Mouse (Mus musculus) hindbrain, embryonic 15.5 days (tissue): ENCODE data around the gene Patj. TPM values are rescaled to one million over a fixed set of nuclear protein-coding genes. Genes with fewer than 3 reads are reported as not detected.

ENCODE experiments used
- ATAC-seq: fragments of 200-750 bp; cut with Nextera tagmentation; 2 replicates; pipeline ENCODE4 v1.8.0; 2017; ENCODE audit warnings: low read depth, moderate number of reproducible peaks, moderate TSS enrichment; ENCODE audit not compliant: low FRiP score
- H3K27ac ChIP-seq: fragments of 300-500 bp; sonication (generic); replicated peaks from 2 replicates; pipeline ENCODE4 v1.5.1; 2015; ENCODE audit warnings: mild to moderate bottlenecking, inconsistent platforms
- H3K27me3 ChIP-seq: fragments of 300-500 bp; sonication (generic); 2 replicates; pipeline ENCODE4 v1.6.1; 2015; ENCODE audit warnings: control low read depth, inconsistent platforms
- H3K36me3 ChIP-seq: fragments of 300-500 bp; sonication (generic); 2 replicates; pipeline ENCODE4 v1.6.1; 2015; ENCODE audit warnings: control low read depth, inconsistent platforms
- H3K4me1 ChIP-seq: fragments of 300-500 bp; sonication (generic); replicated peaks from 2 replicates; pipeline ENCODE4 v1.6.1; 2015; ENCODE audit warnings: control low read depth, inconsistent platforms
- H3K4me2 ChIP-seq: fragments of 300-500 bp; sonication (generic); 2 replicates; pipeline ENCODE4 v1.6.1; 2015; ENCODE audit warnings: moderate library complexity, mild to moderate bottlenecking, inconsistent platforms
- H3K4me3 ChIP-seq: fragments of 300-500 bp; sonication (generic); 2 replicates; pipeline ENCODE4 v1.5.1; 2015; ENCODE audit warnings: mild to moderate bottlenecking, inconsistent platforms
- H3K9ac ChIP-seq: fragments of 300-500 bp; sonication (generic); 2 replicates; pipeline ENCODE4 v1.6.1; 2015; ENCODE audit warnings: inconsistent platforms
- H3K9me3 ChIP-seq: fragments of 300-500 bp; sonication (generic); 2 replicates; pipeline ENCODE4 v1.6.1; 2016; ENCODE audit warnings: control low read depth, inconsistent platforms
- WGBS: fragments of 180-500 bp; shearing (Covaris S2); methylation state at CpG from one replicate; pipeline ENCODE4 v1.1.7; 2015; 5-methylcytosine and 5-hydroxymethylcytosine counted together
- polyA plus RNA-seq: library from polyadenylated mRNA; unstranded; fragments of >200 nt; fragmentation: Nextera tagmentation; extraction: Ambion mirVana; gene quantifications from 2 replicates; pipeline ENCODE4 v1.2.1, GENCODE M21; 2015

Gene Patj
- polyA plus RNA-seq, 1 experiment from 2014 or later: 10.8 TPM

DNA sequence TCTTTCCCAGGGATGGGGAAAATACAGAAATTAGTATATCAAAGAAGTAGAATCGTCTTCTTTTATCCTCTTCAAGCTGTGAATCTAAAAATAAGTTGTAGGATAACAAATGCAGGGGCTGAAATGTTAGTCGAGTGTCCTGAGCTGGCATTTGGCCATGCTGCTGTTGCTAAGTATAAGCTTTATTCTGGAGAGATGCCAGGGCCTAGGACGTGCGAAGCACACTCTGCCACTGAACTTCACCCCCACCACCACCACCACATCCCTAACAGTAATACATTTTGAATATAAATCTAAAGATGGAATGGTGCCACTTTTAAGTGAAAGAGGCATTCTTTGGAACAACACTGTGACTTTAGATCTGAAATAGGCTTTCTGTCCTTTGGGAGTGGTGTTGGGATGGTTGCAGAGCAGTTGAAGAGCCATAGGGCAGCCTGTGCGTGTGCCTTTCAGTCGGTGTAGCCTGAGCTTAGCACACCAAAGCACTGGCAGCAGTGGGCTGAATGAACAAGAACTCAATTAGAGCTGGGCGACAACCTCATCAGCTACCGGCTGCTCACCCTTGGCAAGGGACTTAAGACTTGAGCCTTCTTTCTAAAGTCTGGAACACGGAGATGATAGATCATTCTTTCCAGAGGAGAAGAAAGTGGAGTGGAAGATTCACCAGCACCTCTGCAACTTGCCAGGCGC, 168.1 kb downstream of the Patj start:
- ATAC-seq: peak; percentile 44; the same call in 1 of the 2 replicates
- Histone ChIP-seq H3K9ac (no peak overlapping the region), H3K4me2 (no peak overlapping the region), H3K4me3 (no peak overlapping the region), H3K36me3 (no peaks in the 10 kb centered on the region), H3K27me3 (no peaks in the 10 kb centered on the region), H3K4me1 (peaks cover 21% of the 10 kb centered on the region), H3K9me3 (no peaks in the 10 kb centered on the region), H3K27ac (no peak overlapping the region)
- 55% methylated on average over 10 of the region's 10 CpGs for WGBS

GRCm38 (mm10) chr4:98564196-98564865, 168.7 kb downstream of the Patj start:
- Histone ChIP-seq H3K36me3 (no peaks in the 10 kb centered on the region), H3K4me1 (peaks cover 21% of the 10 kb centered on the region), H3K4me2 (no peak overlapping the region), H3K9me3 (no peaks in the 10 kb centered on the region), H3K27me3 (no peaks in the 10 kb centered on the region), H3K9ac (no peak overlapping the region), H3K27ac (no peak overlapping the region), H3K4me3 (no peak overlapping the region)
- whole genome bisulfite sequencing: 90% methylated on average over 6 of the region's 6 CpGs
- ATAC-seq: no peak

- Histone ChIP-seq H3K4me3 (no peak overlapping the region), H3K4me2 (no peak overlapping the region), H3K9ac (no peak overlapping the region), H3K27me3 (no peaks in the 10 kb centered on the region), H3K4me1 (peaks cover 6% of the 10 kb centered on the region; the same call in 1 of the 2 replicates), H3K9me3 (no peaks in the 10 kb centered on the region), H3K27ac (no peak overlapping the region), H3K36me3 (no peaks in the 10 kb centered on the region)
- ATAC-seq: no peak
- 87% methylated on average over 6 of the region's 6 CpGs for WGBS
Observed at GRCm38 (mm10) chr4:98566741-98567140, 171.2 kb downstream of the Patj start.

GRCm38 (mm10) chr4:98567457-98567856, 171.9 kb downstream of the Patj start:
- Histone ChIP-seq H3K9ac (no peak overlapping the region), H3K9me3 (no peaks in the 10 kb centered on the region), H3K4me1 (peaks cover 6% of the 10 kb centered on the region; the same call in 1 of the 2 replicates), H3K27me3 (no peaks in the 10 kb centered on the region), H3K4me3 (no peak overlapping the region), H3K36me3 (no peaks in the 10 kb centered on the region), H3K4me2 (no peak overlapping the region), H3K27ac (no peak overlapping the region)
- ATAC-seq: no peak
- WGBS: 91% methylated on average over 9 of the region's 9 CpGs

- WGBS: 56% methylated on average over 4 of the region's 4 CpGs
- H3K27ac ChIP-seq: no peak overlapping the region
- H3K4me1 ChIP-seq: no peaks in the 10 kb centered on the region
- no peaks in the 10 kb centered on the region for H3K27me3 ChIP-seq
- no peak overlapping the region for H3K9ac ChIP-seq
- no peak for ATAC-seq
- H3K36me3 ChIP-seq: no peaks in the 10 kb centered on the region
- no peak overlapping the region for H3K4me3 ChIP-seq
- no peaks in the 10 kb centered on the region for H3K9me3 ChIP-seq
- no peak overlapping the region for H3K4me2 ChIP-seq
Observed at GRCm38 (mm10) chr4:98569904-98570303, 174.3 kb downstream of the Patj start.

GRCm38 (mm10) chr4:98577275-98577674, 181.7 kb downstream of the Patj start:
- no peak for ATAC-seq
- Histone ChIP-seq H3K9me3 (no peaks in the 10 kb centered on the region), H3K27ac (peak overlapping the region; percentile 55; the same call in 1 of the 2 replicates), H3K4me1 (peaks cover 13% of the 10 kb centered on the region), H3K4me2 (no peak overlapping the region), H3K36me3 (no peaks in the 10 kb centered on the region), H3K4me3 (no peak overlapping the region), H3K27me3 (no peaks in the 10 kb centered on the region), H3K9ac (no peak overlapping the region)

DNA sequence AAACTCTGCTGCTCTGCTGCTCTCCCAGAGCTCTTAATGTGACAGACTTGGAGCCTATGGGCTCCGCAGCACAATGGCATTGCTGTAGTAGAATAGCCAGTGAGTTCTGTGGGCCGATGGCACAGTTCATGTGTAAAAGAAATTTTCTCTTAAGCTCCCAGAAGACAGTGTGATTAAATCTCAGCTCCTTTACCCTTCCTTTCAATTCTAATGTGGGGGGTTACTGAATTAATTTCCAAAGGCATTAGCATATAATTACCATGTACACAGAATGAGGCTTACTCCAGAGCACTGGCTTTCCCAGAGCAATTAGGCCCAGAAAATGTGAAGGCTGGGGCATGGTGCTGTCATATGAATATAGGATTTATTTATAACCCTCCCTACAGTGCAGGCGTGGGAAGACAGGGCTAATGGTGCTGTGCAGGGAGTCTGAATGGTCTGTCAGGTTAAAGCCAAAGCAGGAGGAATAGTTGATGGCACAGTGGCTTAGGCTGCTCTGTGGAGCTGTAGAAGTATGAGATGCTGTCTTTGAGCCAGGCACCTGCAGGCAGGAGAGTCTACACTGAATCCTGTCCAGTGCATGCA, 182.5 kb downstream of the Patj start:
- Histone ChIP-seq H3K4me2 (no peak overlapping the region), H3K27me3 (no peaks in the 10 kb centered on the region), H3K9ac (no peak overlapping the region), H3K9me3 (no peaks in the 10 kb centered on the region), H3K4me3 (no peak overlapping the region), H3K27ac (peak overlapping the region; percentile 55), H3K36me3 (no peaks in the 10 kb centered on the region), H3K4me1 (peaks cover 13% of the 10 kb centered on the region)
- 21% methylated on average over 3 of the region's 3 CpGs for WGBS
- peak; percentile 95 for ATAC-seq

DNA sequence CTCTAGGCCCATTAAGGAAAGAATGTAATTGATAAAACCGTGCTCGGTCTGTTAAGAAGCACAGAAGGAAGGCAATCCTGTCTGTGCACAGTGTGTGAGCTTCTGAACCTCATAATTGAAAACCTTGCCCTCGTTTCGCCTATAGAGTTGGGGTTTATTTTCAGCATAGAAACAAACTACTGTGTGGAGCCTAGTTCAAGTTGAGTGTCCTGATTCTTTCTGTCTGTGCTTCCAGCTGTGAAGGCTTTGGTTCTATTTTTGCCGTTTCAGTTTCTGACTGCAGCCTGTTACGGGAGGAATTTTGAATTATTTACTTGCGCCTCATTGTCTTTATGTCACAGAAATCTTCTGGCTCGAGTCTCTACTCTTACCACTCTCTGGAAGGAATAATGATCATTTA, 185.9 kb downstream of the Patj start:
- ATAC-seq: no peak
- no peak overlapping the region for H3K27ac ChIP-seq

GRCm38 (mm10) chr4:98584023-98584422, 188.4 kb downstream of the Patj start:
- WGBS: 81% methylated on average over 5 of the region's 5 CpGs
- no peak overlapping the region for H3K4me2 ChIP-seq
- H3K9me3 ChIP-seq: no peaks in the 10 kb centered on the region
- no peak overlapping the region for H3K4me3 ChIP-seq
- H3K9ac ChIP-seq: no peak overlapping the region
- no peak overlapping the region for H3K27ac ChIP-seq
- H3K27me3 ChIP-seq: no peaks in the 10 kb centered on the region
- no peak for ATAC-seq
- no peaks in the 10 kb centered on the region for H3K4me1 ChIP-seq
- H3K36me3 ChIP-seq: no peaks in the 10 kb centered on the region

More for the DNA sequence above, 185.9 kb downstream of the Patj start:
- 52% methylated on average over 8 of the region's 8 CpGs for WGBS
- H3K27me3 ChIP-seq: no peaks in the 10 kb centered on the region
- H3K9me3 ChIP-seq: no peaks in the 10 kb centered on the region
- H3K9ac ChIP-seq: no peak overlapping the region
- H3K36me3 ChIP-seq: no peaks in the 10 kb centered on the region
- no peak overlapping the region for H3K4me2 ChIP-seq
- no peak overlapping the region for H3K4me3 ChIP-seq
- H3K4me1 ChIP-seq: peaks cover 13% of the 10 kb centered on the region

DNA sequence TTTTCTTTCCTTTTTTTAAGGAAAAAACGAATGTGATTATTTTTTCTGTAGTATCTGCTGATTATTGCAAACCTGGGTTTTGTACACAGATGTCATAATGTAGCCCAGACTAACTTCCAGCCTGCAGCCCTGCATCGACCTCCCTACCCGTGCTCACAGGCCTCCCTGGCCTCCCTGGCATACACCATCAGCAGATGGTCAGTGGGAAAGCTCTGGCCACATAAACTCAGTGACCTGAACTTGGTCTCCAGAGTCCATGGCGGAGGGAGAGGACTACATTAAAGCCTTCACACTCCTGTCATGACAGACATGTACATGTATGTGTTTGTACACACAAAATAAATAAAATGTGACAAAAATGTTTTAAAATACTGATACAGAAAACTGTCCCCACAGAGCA, 190.7 kb downstream of the Patj start:
- Histone ChIP-seq H3K36me3 (no peaks in the 10 kb centered on the region), H3K4me1 (no peaks in the 10 kb centered on the region), H3K27me3 (no peaks in the 10 kb centered on the region), H3K9ac (no peak overlapping the region), H3K9me3 (no peaks in the 10 kb centered on the region), H3K4me2 (no peak overlapping the region), H3K4me3 (no peak overlapping the region), H3K27ac (no peak overlapping the region)
- ATAC-seq: no peak
- WGBS: 81% methylated on average over 4 of the region's 4 CpGs

- H3K4me1 ChIP-seq: no peaks in the 10 kb centered on the region
- H3K9me3 ChIP-seq: no peaks in the 10 kb centered on the region
- no peaks in the 10 kb centered on the region for H3K27me3 ChIP-seq
- no peak overlapping the region for H3K4me2 ChIP-seq
- no peak overlapping the region for H3K4me3 ChIP-seq
- H3K36me3 ChIP-seq: no peaks in the 10 kb centered on the region
- no peak overlapping the region for H3K9ac ChIP-seq
- no peak overlapping the region for H3K27ac ChIP-seq
- no peak for ATAC-seq
- WGBS: 89% methylated on average over 2 of the region's 2 CpGs
Observed at GRCm38 (mm10) chr4:98587686-98588085, 192.1 kb downstream of the Patj start.

- no peak for ATAC-seq
- H3K9me3 ChIP-seq: no peaks in the 10 kb centered on the region
- H3K4me1 ChIP-seq: peaks cover 11% of the 10 kb centered on the region; the same call in 1 of the 2 replicates
- no peak overlapping the region for H3K27ac ChIP-seq
- no peak overlapping the region for H3K4me2 ChIP-seq
- no peak overlapping the region for H3K9ac ChIP-seq
- H3K27me3 ChIP-seq: no peaks in the 10 kb centered on the region
- 97% methylated on average over 1 of the region's 1 CpGs for WGBS
- no peak overlapping the region for H3K4me3 ChIP-seq
- no peaks in the 10 kb centered on the region for H3K36me3 ChIP-seq
Observed at GRCm38 (mm10) chr4:98593961-98594360, 198.4 kb downstream of the Patj start.
